Mouse (Mus musculus): ENCODE data around the gene Slc35d1.
"Not testable (repeated sequence)": the region's sequence is repeated elsewhere in the genome, so short reads cannot be mapped to it uniquely, and the experiment has no call there.

Slc35d1 gene

GRCm38 (mm10) chr4:103188786-103189640 lies 26.0 kb downstream of the Slc35d1 start:
- DNase-seq (ENCODE audit: low read depth, low spot score), result no peak

- DNase-seq (ENCODE audit: low read depth, low spot score), result no peak
Measured at GRCm38 (mm10) chr4:103180300-103180888, 34.6 kb downstream of the Slc35d1 start.

- no peak for DNase-seq (ENCODE audit: low read depth, low spot score)
Measured at GRCm38 (mm10) chr4:103179581-103179980, 35.4 kb downstream of the Slc35d1 start.

- DNase-seq (ENCODE audit: low read depth, low spot score), result peak; percentile 21
Measured at GRCm38 (mm10) chr4:103178635-103179318, 36.2 kb downstream of the Slc35d1 start.

- no peak for DNase-seq (ENCODE audit: low read depth, low spot score)
Measured at GRCm38 (mm10) chr4:103177681-103178080, 37.3 kb downstream of the Slc35d1 start.

GRCm38 (mm10) chr4:103174001-103174400 lies 41.0 kb downstream of the Slc35d1 start:
- DNase-seq (ENCODE audit: low read depth, low spot score), result no peak

GRCm38 (mm10) chr4:103173507-103173906 lies 41.5 kb downstream of the Slc35d1 start:
- DNase-seq (ENCODE audit: low read depth, low spot score), result no peak

- no peak for DNase-seq (ENCODE audit: low read depth, low spot score)
Measured at GRCm38 (mm10) chr4:103171256-103171655, 43.7 kb downstream of the Slc35d1 start.

GRCm38 (mm10) chr4:103166198-103166597 lies 48.8 kb downstream of the Slc35d1 start:
- DNase-seq (ENCODE audit: low read depth, low spot score), result not testable (repeated sequence)

- DNase-seq (ENCODE audit: low read depth, low spot score), result no peak
Measured at GRCm38 (mm10) chr4:103158781-103159180, 56.2 kb downstream of the Slc35d1 start.

GRCm38 (mm10) chr4:103151946-103152345 lies 63.0 kb downstream of the Slc35d1 start:
- no peak for DNase-seq (ENCODE audit: low read depth, low spot score)

- DNase-seq (ENCODE audit: low read depth, low spot score), result peak; percentile 55
Measured at GRCm38 (mm10) chr4:103146339-103146738, 68.6 kb downstream of the Slc35d1 start.

GRCm38 (mm10) chr4:103136946-103137345 lies 78.0 kb downstream of the Slc35d1 start:
- no peak for DNase-seq (ENCODE audit: low read depth, low spot score)

- no peak for DNase-seq (ENCODE audit: low read depth, low spot score)
Measured at GRCm38 (mm10) chr4:103126533-103126932, 88.4 kb downstream of the Slc35d1 start.

- DNase-seq (ENCODE audit: low read depth, low spot score), result no peak
Measured at GRCm38 (mm10) chr4:103123606-103124005, 91.4 kb downstream of the Slc35d1 start.

- DNase-seq (ENCODE audit: low read depth, low spot score), result no peak
Measured at GRCm38 (mm10) chr4:103123086-103123485, 91.9 kb downstream of the Slc35d1 start.

- DNase-seq (ENCODE audit: low read depth, low spot score), result no peak
Measured at GRCm38 (mm10) chr4:103120874-103121389, 94.0 kb downstream of the Slc35d1 start.
